Mouse (Mus musculus): ENCODE measurements at regions not wholly inside any gene's neighbourhood (a gene's known extent, or its start where the extent isn't known, plus 50 kb on each side); places are given as distances from the start of the nearest gene placed in this dataset.
"Not testable (repeated sequence)": the region's sequence is repeated elsewhere in the genome, so short reads cannot be mapped to it uniquely, and the experiment has no call there.

DNA sequence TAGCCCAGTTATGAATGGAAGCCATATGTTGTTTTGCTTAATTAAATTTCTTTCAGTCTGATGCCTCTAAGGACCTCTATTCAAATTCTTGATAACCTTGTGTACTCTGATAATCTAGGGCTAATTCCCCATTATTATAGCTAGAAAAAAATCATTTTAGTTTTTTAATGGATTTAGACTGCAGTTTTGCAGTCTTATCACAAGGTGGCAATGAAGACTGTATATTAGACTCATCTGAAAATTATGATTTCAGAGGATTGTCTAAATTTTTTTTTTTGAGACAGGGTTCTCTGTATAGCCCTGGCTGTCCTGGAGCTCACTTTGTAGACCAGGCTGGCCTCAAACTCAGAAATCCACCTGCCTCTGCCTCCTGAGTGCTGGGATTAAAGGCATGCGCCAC is 1292.9 kb upstream of the Tacstd2 start:
- H3K36me3 ChIP-seq (ENCODE audit: control insufficient read depth, insufficient read depth, low read length); ATAC-seq; H3K4me3 ChIP-seq (ENCODE audit: low read depth, low read length); H3K27ac ChIP-seq (ENCODE audit: low read length); H3K27me3 ChIP-seq (ENCODE audit: control insufficient read depth, insufficient read depth, low read depth, low read length); H3K4me2 ChIP-seq (ENCODE audit: low read length); H3K4me1 ChIP-seq (ENCODE audit: control insufficient read depth, insufficient read depth, low read length); H3K9me3 ChIP-seq (replicated peaks; ENCODE audit: control insufficient read depth, low read length, poor library complexity, severe bottlenecking); H3K9ac ChIP-seq (ENCODE audit: low read depth, low read length): not testable (repeated sequence)
- 100% methylated on average over 1 of the region's 1 CpGs for WGBS

DNA sequence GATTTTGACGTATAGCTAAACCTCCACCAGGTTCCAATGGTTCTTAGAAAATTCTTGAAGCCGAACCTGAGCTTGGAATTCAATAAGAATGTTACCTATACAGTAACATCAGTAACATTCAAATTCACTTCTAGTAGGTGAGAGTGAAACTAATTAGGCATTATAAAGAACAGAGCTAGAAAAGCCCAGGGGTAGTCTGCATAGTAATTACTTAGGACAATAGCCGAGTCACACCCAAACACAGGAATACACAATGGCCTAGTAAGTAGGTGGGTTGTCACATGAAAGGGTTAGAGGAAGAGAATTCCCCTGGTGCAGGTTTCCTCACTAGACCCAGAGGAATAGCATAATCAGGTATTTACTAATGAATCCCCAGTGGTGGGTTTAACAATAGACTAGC is 1277.8 kb upstream of the Tacstd2 start:
- Histone ChIP-seq H3K4me2 (ENCODE audit: low read length) (no peak overlapping the region), H3K4me1 (ENCODE audit: control insufficient read depth, insufficient read depth, low read length) (no peaks in the 10 kb centered on the region), H3K36me3 (ENCODE audit: control insufficient read depth, insufficient read depth, low read length) (no peaks in the 10 kb centered on the region), H3K27me3 (ENCODE audit: control insufficient read depth, insufficient read depth, low read depth, low read length) (no peaks in the 10 kb centered on the region), H3K9ac (ENCODE audit: low read depth, low read length) (no peak overlapping the region), H3K9me3 (replicated peaks; ENCODE audit: control insufficient read depth, low read length, poor library complexity, severe bottlenecking) (no peaks in the 10 kb centered on the region), H3K27ac (ENCODE audit: low read length) (no peak overlapping the region), H3K4me3 (ENCODE audit: low read depth, low read length) (no peak overlapping the region)
- no peak for ATAC-seq
- WGBS, result 72% methylated on average over 3 of the region's 3 CpGs

DNA sequence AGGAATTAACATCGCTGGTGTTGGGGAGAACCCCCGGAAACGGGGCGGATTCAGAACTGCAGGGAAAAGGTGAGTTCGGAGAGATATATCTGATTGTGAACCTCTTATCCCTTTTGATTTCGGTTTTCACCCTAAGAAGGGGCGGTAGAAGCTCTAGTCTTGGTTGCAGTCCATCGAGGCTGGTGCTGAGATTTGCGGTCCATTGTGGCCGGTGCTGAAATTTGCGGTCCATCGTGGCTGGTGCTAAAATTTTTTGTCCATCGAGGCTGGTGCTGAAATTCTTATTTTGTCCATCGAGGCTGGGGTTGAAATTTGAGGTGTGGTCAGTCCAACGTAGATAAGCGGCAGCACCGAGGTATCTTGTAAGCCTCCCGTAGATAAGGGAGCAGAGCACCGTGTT is 1263.6 kb upstream of the Tacstd2 start:
- H3K4me1 ChIP-seq (ENCODE audit: control insufficient read depth, insufficient read depth, low read length); ATAC-seq; H3K4me3 ChIP-seq (ENCODE audit: low read depth, low read length); H3K36me3 ChIP-seq (ENCODE audit: control insufficient read depth, insufficient read depth, low read length); H3K4me2 ChIP-seq (ENCODE audit: low read length); H3K9ac ChIP-seq (ENCODE audit: low read depth, low read length); H3K27ac ChIP-seq (ENCODE audit: low read length); H3K27me3 ChIP-seq (ENCODE audit: control insufficient read depth, insufficient read depth, low read depth, low read length); H3K9me3 ChIP-seq (replicated peaks; ENCODE audit: control insufficient read depth, low read length, poor library complexity, severe bottlenecking): not testable (repeated sequence)
- 90% methylated on average over 16 of the region's 19 CpGs for WGBS

DNA sequence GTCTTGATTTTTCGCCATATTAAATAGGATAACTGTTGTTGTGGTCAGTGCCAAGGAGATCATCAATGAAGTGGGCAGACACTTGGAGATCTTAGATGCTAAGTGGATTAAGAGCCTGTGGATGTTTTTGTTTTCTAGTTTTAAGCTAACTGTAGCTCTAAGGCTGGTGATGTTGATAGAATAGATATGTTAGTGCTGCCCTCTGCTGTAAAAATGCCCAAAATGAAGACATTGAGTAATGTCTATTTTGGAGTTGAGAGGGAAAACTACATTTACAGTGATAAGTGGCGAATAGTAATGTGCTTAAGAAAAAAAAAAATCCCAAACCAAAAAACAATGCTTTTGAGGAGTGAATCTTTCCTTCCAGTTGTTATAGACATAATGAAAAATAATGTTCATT is 1235.9 kb upstream of the Tacstd2 start:
- Histone ChIP-seq H3K36me3 (ENCODE audit: control insufficient read depth, insufficient read depth, low read length) (no peaks in the 10 kb centered on the region), H3K4me3 (ENCODE audit: low read depth, low read length) (no peak overlapping the region), H3K9me3 (replicated peaks; ENCODE audit: control insufficient read depth, low read length, poor library complexity, severe bottlenecking) (no peaks in the 10 kb centered on the region), H3K9ac (ENCODE audit: low read depth, low read length) (no peak overlapping the region), H3K4me1 (ENCODE audit: control insufficient read depth, insufficient read depth, low read length) (no peaks in the 10 kb centered on the region), H3K4me2 (ENCODE audit: low read length) (no peak overlapping the region), H3K27me3 (ENCODE audit: control insufficient read depth, insufficient read depth, low read depth, low read length) (no peaks in the 10 kb centered on the region), H3K27ac (ENCODE audit: low read length) (no peak overlapping the region)
- ATAC-seq, result no peak
- WGBS, result 78% methylated on average over 2 of the region's 2 CpGs

DNA sequence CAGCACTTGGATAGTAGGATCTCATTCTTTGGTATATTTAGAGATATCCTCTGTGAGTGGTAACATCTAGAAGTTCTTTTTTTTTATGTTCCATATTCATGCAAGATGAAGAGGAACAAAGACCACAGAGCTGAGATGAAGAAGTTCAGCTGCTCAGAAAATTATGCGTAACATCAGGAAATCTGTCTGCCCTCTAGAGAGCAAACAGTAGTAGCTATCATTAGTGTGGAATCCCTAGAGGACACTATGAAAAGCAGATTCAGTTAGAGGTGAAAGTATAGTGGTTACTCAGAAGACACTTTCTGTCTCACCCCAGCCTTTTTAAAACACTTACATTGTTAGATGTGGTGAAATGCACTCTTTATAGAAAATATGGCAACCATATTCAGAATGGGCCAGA is 1214.9 kb upstream of the Tacstd2 start:
- no peak overlapping the region for H3K27ac ChIP-seq (ENCODE audit: low read length)
- H3K4me3 ChIP-seq (ENCODE audit: low read depth, low read length), result no peak overlapping the region
- 94% methylated on average over 1 of the region's 1 CpGs for WGBS
- no peak for ATAC-seq
- no peak overlapping the region for H3K4me2 ChIP-seq (ENCODE audit: low read length)
- no peaks in the 10 kb centered on the region for H3K27me3 ChIP-seq (ENCODE audit: control insufficient read depth, insufficient read depth, low read depth, low read length)
- no peaks in the 10 kb centered on the region for H3K4me1 ChIP-seq (ENCODE audit: control insufficient read depth, insufficient read depth, low read length)
- no peak overlapping the region for H3K9ac ChIP-seq (ENCODE audit: low read depth, low read length)
- H3K9me3 ChIP-seq (replicated peaks; ENCODE audit: control insufficient read depth, low read length, poor library complexity, severe bottlenecking), result no peaks in the 10 kb centered on the region
- H3K36me3 ChIP-seq (ENCODE audit: control insufficient read depth, insufficient read depth, low read length), result no peaks in the 10 kb centered on the region

DNA sequence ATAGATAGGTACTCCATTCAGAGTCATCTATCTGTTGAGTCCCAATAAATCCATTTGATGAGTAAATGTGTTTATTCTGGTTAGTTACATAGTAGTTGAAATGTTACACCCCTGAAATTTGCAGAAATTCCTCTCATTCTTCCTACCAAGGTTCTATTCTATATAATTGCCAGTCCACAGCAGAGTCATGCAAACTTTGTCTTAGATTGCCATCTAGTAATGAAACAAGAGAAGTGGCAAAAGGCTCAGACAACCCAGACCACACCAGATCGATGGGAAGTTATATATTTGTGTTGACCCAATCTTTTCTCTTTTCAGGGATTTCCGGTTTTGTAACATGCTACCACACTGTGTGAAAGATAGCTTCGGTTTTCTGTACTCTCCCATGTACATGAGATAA is 1214.1 kb upstream of the Tacstd2 start:
- H3K9me3 ChIP-seq (replicated peaks; ENCODE audit: control insufficient read depth, low read length, poor library complexity, severe bottlenecking), result no peaks in the 10 kb centered on the region
- no peak overlapping the region for H3K27ac ChIP-seq (ENCODE audit: low read length)
- H3K36me3 ChIP-seq (ENCODE audit: control insufficient read depth, insufficient read depth, low read length), result no peaks in the 10 kb centered on the region
- WGBS, result 84% methylated on average over 3 of the region's 3 CpGs
- H3K4me3 ChIP-seq (ENCODE audit: low read depth, low read length), result no peak overlapping the region
- H3K9ac ChIP-seq (ENCODE audit: low read depth, low read length), result no peak overlapping the region
- no peaks in the 10 kb centered on the region for H3K4me1 ChIP-seq (ENCODE audit: control insufficient read depth, insufficient read depth, low read length)
- ATAC-seq, result no peak
- no peaks in the 10 kb centered on the region for H3K27me3 ChIP-seq (ENCODE audit: control insufficient read depth, insufficient read depth, low read depth, low read length)
- H3K4me2 ChIP-seq (ENCODE audit: low read length), result no peak overlapping the region

DNA sequence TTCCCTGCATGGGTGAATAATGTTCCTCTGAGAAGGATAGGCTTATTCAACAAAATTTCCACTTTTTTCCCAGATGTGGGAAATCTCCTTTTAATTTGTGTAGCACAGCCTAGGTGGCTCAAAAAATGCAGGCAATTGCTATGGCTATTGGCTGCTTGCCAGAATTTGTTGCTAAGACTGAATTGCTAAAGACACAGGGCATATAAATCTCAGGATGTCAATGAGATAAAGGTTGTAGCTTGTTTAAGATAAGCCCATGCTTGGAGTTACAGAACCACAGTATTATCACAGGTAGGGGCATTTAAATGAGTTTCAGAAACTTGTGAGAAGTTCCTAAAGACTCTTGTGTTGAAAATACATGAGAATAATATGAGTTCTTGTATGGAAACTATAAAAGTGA is 1203.0 kb upstream of the Tacstd2 start:
- Histone ChIP-seq H3K4me3 (ENCODE audit: low read depth, low read length) (no peak overlapping the region), H3K9ac (ENCODE audit: low read depth, low read length) (no peak overlapping the region), H3K4me2 (ENCODE audit: low read length) (no peak overlapping the region), H3K36me3 (ENCODE audit: control insufficient read depth, insufficient read depth, low read length) (no peaks in the 10 kb centered on the region), H3K27me3 (ENCODE audit: control insufficient read depth, insufficient read depth, low read depth, low read length) (no peaks in the 10 kb centered on the region), H3K9me3 (replicated peaks; ENCODE audit: control insufficient read depth, low read length, poor library complexity, severe bottlenecking) (no peaks in the 10 kb centered on the region), H3K4me1 (ENCODE audit: control insufficient read depth, insufficient read depth, low read length) (no peaks in the 10 kb centered on the region), H3K27ac (ENCODE audit: low read length) (no peak overlapping the region)
- ATAC-seq, result no peak

DNA sequence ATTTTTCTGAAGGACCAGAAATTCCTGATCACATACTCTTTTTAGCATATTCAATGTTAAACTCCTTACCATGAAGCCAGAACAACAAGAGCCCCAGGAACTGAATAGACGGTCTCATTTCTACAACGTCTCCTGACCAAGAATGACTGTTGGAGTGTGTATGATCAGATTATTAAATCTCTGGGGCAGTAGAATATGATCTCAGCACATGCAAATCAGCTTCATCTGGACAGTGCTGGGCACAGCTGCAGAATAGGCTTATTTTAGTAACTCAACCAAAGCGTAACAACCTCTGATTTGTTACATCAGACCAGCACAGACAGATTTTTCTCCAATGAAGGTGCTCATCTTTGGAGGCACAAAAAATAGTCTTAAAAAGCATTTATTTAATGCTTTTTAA is 1201.1 kb upstream of the Tacstd2 start:
- no peaks in the 10 kb centered on the region for H3K9me3 ChIP-seq (replicated peaks; ENCODE audit: control insufficient read depth, low read length, poor library complexity, severe bottlenecking)
- 82% methylated on average over 3 of the region's 3 CpGs for WGBS
- no peaks in the 10 kb centered on the region for H3K4me1 ChIP-seq (ENCODE audit: control insufficient read depth, insufficient read depth, low read length)
- H3K27me3 ChIP-seq (ENCODE audit: control insufficient read depth, insufficient read depth, low read depth, low read length), result no peaks in the 10 kb centered on the region
- H3K4me2 ChIP-seq (ENCODE audit: low read length), result no peak overlapping the region
- H3K4me3 ChIP-seq (ENCODE audit: low read depth, low read length), result no peak overlapping the region
- H3K27ac ChIP-seq (ENCODE audit: low read length), result no peak overlapping the region
- H3K9ac ChIP-seq (ENCODE audit: low read depth, low read length), result no peak overlapping the region
- no peaks in the 10 kb centered on the region for H3K36me3 ChIP-seq (ENCODE audit: control insufficient read depth, insufficient read depth, low read length)
- no peak for ATAC-seq

DNA sequence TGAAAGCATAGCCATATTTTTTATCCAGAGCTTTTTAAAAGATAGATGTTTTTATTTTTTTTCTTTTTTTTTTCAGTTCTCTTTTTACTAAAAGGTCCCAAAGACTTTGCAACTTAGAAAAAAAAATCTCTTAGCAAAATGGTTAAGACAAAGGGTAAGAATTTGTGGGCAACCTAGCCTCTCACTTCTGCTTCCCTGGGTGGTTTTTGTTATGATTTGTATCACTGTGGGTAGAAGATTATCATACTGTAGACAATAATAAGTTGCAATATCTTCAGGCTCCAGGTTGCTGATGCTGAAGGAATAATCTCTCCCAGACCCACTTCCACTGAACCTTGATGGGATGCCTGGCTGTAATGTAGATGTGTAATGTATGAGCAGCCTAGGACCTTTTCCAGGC is 1200.5 kb upstream of the Tacstd2 start:
- Histone ChIP-seq H3K9ac (ENCODE audit: low read depth, low read length) (no peak overlapping the region), H3K4me2 (ENCODE audit: low read length) (no peak overlapping the region), H3K4me1 (ENCODE audit: control insufficient read depth, insufficient read depth, low read length) (no peaks in the 10 kb centered on the region), H3K27me3 (ENCODE audit: control insufficient read depth, insufficient read depth, low read depth, low read length) (no peaks in the 10 kb centered on the region), H3K36me3 (ENCODE audit: control insufficient read depth, insufficient read depth, low read length) (no peaks in the 10 kb centered on the region), H3K9me3 (replicated peaks; ENCODE audit: control insufficient read depth, low read length, poor library complexity, severe bottlenecking) (no peaks in the 10 kb centered on the region), H3K4me3 (ENCODE audit: low read depth, low read length) (no peak overlapping the region), H3K27ac (ENCODE audit: low read length) (no peak overlapping the region)
- ATAC-seq, result no peak

DNA sequence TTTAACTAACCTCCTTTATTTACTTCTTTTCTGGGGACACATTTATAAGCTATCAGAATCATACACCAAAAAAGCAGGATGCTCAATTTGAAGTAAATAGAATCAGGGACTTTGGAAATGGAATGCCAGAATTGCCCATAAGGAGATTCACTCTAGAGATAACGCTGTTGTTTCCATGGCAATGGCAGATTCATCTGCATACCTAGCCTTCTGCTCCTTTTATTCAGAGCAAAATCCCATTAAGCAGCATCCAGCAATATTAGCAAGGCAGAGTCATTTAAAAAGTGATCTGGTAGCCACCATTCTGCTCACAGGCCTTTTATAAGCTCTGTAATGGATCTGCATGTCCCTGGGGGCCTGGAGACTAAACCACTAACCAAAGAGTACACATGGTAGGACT is 1175.5 kb upstream of the Tacstd2 start:
- H3K36me3 ChIP-seq (ENCODE audit: control insufficient read depth, insufficient read depth, low read length); H3K4me3 ChIP-seq (ENCODE audit: low read depth, low read length); ATAC-seq; H3K4me2 ChIP-seq (ENCODE audit: low read length); H3K9me3 ChIP-seq (replicated peaks; ENCODE audit: control insufficient read depth, low read length, poor library complexity, severe bottlenecking); H3K27me3 ChIP-seq (ENCODE audit: control insufficient read depth, insufficient read depth, low read depth, low read length); H3K27ac ChIP-seq (ENCODE audit: low read length); H3K9ac ChIP-seq (ENCODE audit: low read depth, low read length); H3K4me1 ChIP-seq (ENCODE audit: control insufficient read depth, insufficient read depth, low read length): not testable (repeated sequence)
- WGBS, result 85% methylated on average over 1 of the region's 1 CpGs
